Mouse (Mus musculus) kidney, adult 2 months (tissue): Measurements from ENCODE around the gene Hoxd13.

Source experiments
- CTCF ChIP-seq: fragments of 200-500 bp; conservative IDR thresholded peaks from 2 replicates; pipeline ENCODE4 v1.5.1; 2011; ENCODE audit warnings: low read depth, mild to moderate bottlenecking, control low read depth, low read length, moderate library complexity, mixed read lengths; ENCODE audit not compliant: insufficient read depth, insufficient read length
- POLR2A ChIP-seq: fragments of 200-500 bp; IDR thresholded peaks from one replicate; pipeline ENCODE4 v1.6.1; 2011; ENCODE audit warnings: low read depth, low read length, control low read depth

DNA sequence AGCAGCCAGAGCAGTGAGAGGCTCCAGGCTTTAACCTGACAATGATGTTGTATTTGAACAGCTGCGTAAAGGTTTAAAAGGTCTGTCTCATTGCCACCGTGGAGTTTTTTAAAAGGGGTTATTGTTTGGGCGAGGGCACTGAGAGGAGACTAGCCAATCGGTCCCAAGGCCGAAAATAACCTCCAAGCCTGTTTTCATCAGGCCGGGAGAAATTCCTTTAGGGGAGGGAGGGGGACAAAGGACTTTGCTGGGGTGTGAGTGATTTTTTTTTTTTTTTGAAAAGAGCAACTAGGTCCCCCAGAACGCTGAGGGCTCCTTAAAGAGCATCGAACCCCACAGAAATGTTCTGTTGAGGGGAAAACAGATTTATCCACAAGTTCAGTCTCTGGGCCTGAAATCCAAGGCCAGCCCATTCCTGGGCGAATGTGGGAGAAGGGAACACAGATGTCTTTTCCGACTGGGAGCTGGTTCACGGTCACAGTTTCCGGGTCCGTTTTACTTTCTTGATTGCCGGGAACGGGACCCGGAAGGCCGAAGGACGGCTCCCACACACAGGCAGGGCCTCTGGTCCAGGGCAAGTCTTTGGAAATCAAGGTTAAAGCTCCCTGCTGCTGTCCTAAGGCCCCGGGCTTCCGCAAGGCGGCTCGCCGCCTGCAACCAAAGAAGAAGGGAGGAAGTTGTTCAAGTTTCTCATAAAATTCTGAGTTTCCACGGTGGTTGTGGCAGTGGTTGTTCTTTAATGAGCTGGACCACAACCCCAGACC lies 21.6 kb downstream of the Hoxd13 start:
- TF ChIP-seq POLR2A (no peak), CTCF (no peak)
